Mouse (Mus musculus) heart, postnatal 0 days (tissue): ENCODE measurements around the gene Tk1. TPM values are rescaled to one million over a fixed set of nuclear protein-coding genes. Genes with fewer than 3 reads are reported as not detected.

Source experiments
- ATAC-seq: fragments of 200-750 bp; cut with Nextera tagmentation; 2 replicates; pipeline ENCODE4 v1.8.0; 2017; ENCODE audit warnings: low read depth, moderate number of reproducible peaks, moderate library complexity; ENCODE audit not compliant: insufficient read depth
- DNase-seq: peaks from one replicate; pipeline ENCODE4 v3.0.0-alpha.2; 2016; ENCODE audit warnings: low spot score
- H3K27ac ChIP-seq: fragments of 300-500 bp; sonication (generic); 2 replicates; pipeline ENCODE4 v1.5.1; 2014; ENCODE audit warnings: low read depth, mild to moderate bottlenecking
- H3K27me3 ChIP-seq: fragments of 300-500 bp; sonication (generic); 2 replicates; pipeline ENCODE4 v1.6.1; 2014; ENCODE audit warnings: low read length, mixed read lengths; ENCODE audit not compliant: control insufficient read depth, insufficient read depth
- H3K36me3 ChIP-seq: fragments of 300-500 bp; sonication (generic); replicated peaks from 2 replicates; pipeline ENCODE4 v1.6.1; 2014; ENCODE audit warnings: low read length, mixed read lengths; ENCODE audit not compliant: control insufficient read depth, insufficient read depth
- H3K4me1 ChIP-seq: fragments of 300-500 bp; sonication (generic); 2 replicates; pipeline ENCODE4 v1.6.1; 2014; ENCODE audit warnings: antibody characterized with exemption; ENCODE audit not compliant: control insufficient read depth, insufficient read depth
- H3K4me2 ChIP-seq: fragments of 300-500 bp; sonication (generic); 2 replicates; pipeline ENCODE4 v1.6.1; 2014; ENCODE audit warnings: low read depth, mild to moderate bottlenecking, low read length, moderate library complexity
- H3K4me3 ChIP-seq: fragments of 300-500 bp; sonication (generic); 2 replicates; pipeline ENCODE4 v1.5.1; 2014; ENCODE audit warnings: low read depth, low read length
- H3K9ac ChIP-seq: fragments of 300-500 bp; sonication (generic); replicated peaks from 2 replicates; pipeline ENCODE4 v1.6.1; 2014; ENCODE audit warnings: low read depth, low read length, mixed read lengths
- H3K9me3 ChIP-seq: fragments of 300-500 bp; sonication (generic); replicated peaks from 2 replicates; pipeline ENCODE4 v1.6.1; 2016; ENCODE audit warnings: low read length; ENCODE audit not compliant: control insufficient read depth
- CTCF ChIP-seq: IDR thresholded peaks from 2 replicates; pipeline ENCODE4 v1.5.1; 2016; ENCODE audit warnings: antibody characterized with exemption, control low read depth, low read depth
- EP300 ChIP-seq: IDR thresholded peaks from 2 replicates; pipeline ENCODE4 v1.6.1; 2016; ENCODE audit warnings: antibody characterized with exemption, low read depth
- WGBS: fragments of 180-500 bp; shearing (Covaris S2); extraction: QIAGEN DNeasy Blood & Tissue Kit; methylation state at CpG from one replicate; pipeline ENCODE4 v1.1.7; 2014; 5-methylcytosine and 5-hydroxymethylcytosine counted together
- polyA plus RNA-seq: library from polyadenylated mRNA; unstranded; fragments of >200 nt; fragmentation: Nextera tagmentation; extraction: Ambion mirVana; gene quantifications from 2 replicates; pipeline ENCODE4 v1.2.1, GENCODE M21; 2015
- total RNA-seq: library from RNA; depleted of rRNA; stranded (reverse); fragments of >200 nt; gene quantifications from 2 replicates; pipeline ENCODE4 v1.2.3, GENCODE M21; 2014; ENCODE audit warnings: low replicate concordance

Gene Tk1
- total and polyA plus RNA-seq, 2 experiments from 2014 or later = 41.4 to 103 TPM

GRCm38 (mm10) chr11:117852875-117853274, 27.0 kb upstream of the Tk1 start:
- peaks cover 40% of the 10 kb centered on the region for H3K36me3 ChIP-seq

GRCm38 (mm10) chr11:117848985-117849671, 23.2 kb upstream of the Tk1 start, which contains the start of gene Birc5:
Birc5 (plus strand) TSS chr11:117849251.
- H3K4me3 ChIP-seq = peak within 1 kb of the TSS; percentile 57
- H3K9me3 ChIP-seq = no peaks in the 10 kb centered on the region
- peaks cover 19% of the 10 kb centered on the region for H3K4me1 ChIP-seq
- ATAC-seq = peak; percentile 96
- H3K27ac ChIP-seq = peak within 1 kb of the TSS; percentile 91
- H3K36me3 ChIP-seq = peaks cover 12% of the 10 kb centered on the region
- peak within 1 kb of the TSS; percentile 71 for H3K9ac ChIP-seq
- no peaks in the 10 kb centered on the region for H3K27me3 ChIP-seq
- peak; percentile 96 for DNase-seq
- peak within 1 kb of the TSS; percentile 93 for H3K4me2 ChIP-seq
- TF ChIP-seq CTCF = no peak
- no peak for TF ChIP-seq EP300
- under 1% methylated on average over 51 of the region's 51 CpGs for WGBS

More at GRCm38 (mm10) chr11:117852875-117853274, 27.0 kb upstream of the Tk1 start:
- no peak overlapping the region for H3K4me3 ChIP-seq
- no peak overlapping the region for H3K9ac ChIP-seq
- no peak overlapping the region for H3K4me2 ChIP-seq
- H3K27me3 ChIP-seq = no peaks in the 10 kb centered on the region
- DNase-seq = no peak
- TF ChIP-seq CTCF (no peak), EP300 (no peak)
- 85% methylated on average over 3 of the region's 3 CpGs for WGBS
- H3K27ac ChIP-seq = no peak overlapping the region
- no peaks in the 10 kb centered on the region for H3K9me3 ChIP-seq
- H3K4me1 ChIP-seq = peaks cover 18% of the 10 kb centered on the region
- ATAC-seq = no peak

- Histone ChIP-seq H3K9me3 (no peaks in the 10 kb centered on the region), H3K4me3 (peak overlapping the region; percentile 57), H3K9ac (peak overlapping the region; percentile 71), H3K27me3 (no peaks in the 10 kb centered on the region), H3K36me3 (peaks cover 8% of the 10 kb centered on the region), H3K4me2 (peak overlapping the region; percentile 93), H3K4me1 (peaks cover 19% of the 10 kb centered on the region), H3K27ac (peak overlapping the region; percentile 91)
- peak; percentile 35 for DNase-seq
- TF ChIP-seq EP300 = no peak
- no peak for TF ChIP-seq CTCF
- 4% methylated on average over 19 of the region's 19 CpGs for WGBS
- peak; percentile 49 for ATAC-seq
These were observed 22.5 kb upstream of the Tk1 start for GRCm38 (mm10) chr11:117848271-117848984.

- no peak for TF ChIP-seq CTCF
- no peak for TF ChIP-seq EP300
- Histone ChIP-seq H3K9me3 (no peaks in the 10 kb centered on the region), H3K4me1 (peaks cover 19% of the 10 kb centered on the region), H3K36me3 (peaks cover 1% of the 10 kb centered on the region; the same call in 1 of the 2 replicates), H3K9ac (peak overlapping the region; percentile 71), H3K27ac (peak overlapping the region; percentile 91), H3K4me3 (no peak overlapping the region), H3K4me2 (peak overlapping the region; percentile 93), H3K27me3 (no peaks in the 10 kb centered on the region)
- 77% methylated on average over 7 of the region's 7 CpGs for WGBS
- no peak for ATAC-seq
- no peak for DNase-seq
These were observed 21.8 kb upstream of the Tk1 start for GRCm38 (mm10) chr11:117847593-117848215.

GRCm38 (mm10) chr11:117846640-117847039, 20.7 kb upstream of the Tk1 start:
- no peak overlapping the region for H3K4me3 ChIP-seq
- DNase-seq (no peak), ATAC-seq (no peak)
- WGBS = 53% methylated on average over 5 of the region's 5 CpGs
- H3K4me2 ChIP-seq = no peak overlapping the region
- no peaks in the 10 kb centered on the region for H3K27me3 ChIP-seq
- TF ChIP-seq CTCF (peak; percentile 27), EP300 (no peak)
- H3K4me1 ChIP-seq = peaks cover 19% of the 10 kb centered on the region
- no peak overlapping the region for H3K27ac ChIP-seq
- no peaks in the 10 kb centered on the region for H3K36me3 ChIP-seq
- no peak overlapping the region for H3K9ac ChIP-seq
- no peaks in the 10 kb centered on the region for H3K9me3 ChIP-seq
